Mouse (Mus musculus): ENCODE measurements around the gene Kcp.

DNA sequence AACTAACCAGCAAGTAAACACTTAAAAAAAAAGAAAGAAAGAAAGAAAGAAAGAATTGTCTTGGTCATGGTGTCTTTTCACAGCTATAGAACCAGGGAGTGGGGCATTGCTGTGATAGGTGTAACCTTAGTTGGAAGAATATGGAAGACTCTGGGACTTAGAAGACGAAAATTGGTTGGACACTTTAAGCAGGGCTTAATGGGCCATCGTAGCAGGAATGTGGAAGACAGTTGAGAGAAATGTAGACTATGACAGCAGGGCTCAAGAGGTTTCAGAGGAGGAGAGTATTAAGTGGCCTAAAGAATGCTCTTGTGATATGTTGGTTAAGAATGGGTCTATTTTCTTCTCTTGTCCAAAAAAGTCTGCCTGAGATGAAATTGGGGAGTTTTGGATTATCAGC lies 37.9 kb upstream of the Kcp start:
- TF ChIP-seq CTCF (IDR thresholded peaks at IDR 0.05; ENCODE audit: borderline replicate concordance, insufficient read depth, low read length) = no peak
- no peak for TF ChIP-seq POLR2A (IDR thresholded peaks at IDR 0.05; ENCODE audit: low read depth, low read length)

Measured in embryonic fibroblast, embryonic 13.5 days (primary cell).